Mouse (Mus musculus) spleen, adult 12 weeks (tissue): Measurements from ENCODE around the gene Gipc3.

Experiments
- DNase-seq: peaks from one replicate; pipeline ENCODE4 v3.0.0; 2022; ENCODE audit warnings: low spot score

Gipc3 gene

GRCm38 (mm10) chr10:81300352-81300907 is 42.6 kb downstream of the Gipc3 start:
- DNase-seq, result no peak

- DNase-seq, result no peak
Observed at GRCm38 (mm10) chr10:81299585-81300351, 43.3 kb downstream of the Gipc3 start.

- no peak for DNase-seq
Observed at GRCm38 (mm10) chr10:81298369-81299100, 44.5 kb downstream of the Gipc3 start.

DNA sequence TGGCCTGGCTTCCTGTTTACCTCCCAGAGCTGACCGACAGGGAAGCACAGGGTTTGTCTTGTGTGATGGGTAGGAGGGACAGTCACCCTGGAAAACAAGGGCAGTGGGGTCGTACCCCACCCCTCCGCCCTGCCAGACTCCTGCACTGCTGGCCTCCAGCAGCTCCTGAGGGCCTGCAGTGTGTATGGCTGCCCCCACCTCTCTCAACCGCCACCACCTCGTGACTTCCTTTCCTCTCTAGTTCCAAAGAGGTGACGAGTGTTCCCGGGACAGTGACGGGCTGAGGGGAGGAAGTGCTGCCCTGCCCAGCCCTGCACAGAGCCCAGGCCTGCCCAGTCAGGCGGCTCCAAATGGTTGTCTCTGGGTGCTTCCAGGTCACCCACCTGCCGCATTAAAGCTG is 45.2 kb downstream of the Gipc3 start:
- no peak for DNase-seq

- DNase-seq, result no peak
Observed at GRCm38 (mm10) chr10:81297246-81297645, 45.8 kb downstream of the Gipc3 start.

DNA sequence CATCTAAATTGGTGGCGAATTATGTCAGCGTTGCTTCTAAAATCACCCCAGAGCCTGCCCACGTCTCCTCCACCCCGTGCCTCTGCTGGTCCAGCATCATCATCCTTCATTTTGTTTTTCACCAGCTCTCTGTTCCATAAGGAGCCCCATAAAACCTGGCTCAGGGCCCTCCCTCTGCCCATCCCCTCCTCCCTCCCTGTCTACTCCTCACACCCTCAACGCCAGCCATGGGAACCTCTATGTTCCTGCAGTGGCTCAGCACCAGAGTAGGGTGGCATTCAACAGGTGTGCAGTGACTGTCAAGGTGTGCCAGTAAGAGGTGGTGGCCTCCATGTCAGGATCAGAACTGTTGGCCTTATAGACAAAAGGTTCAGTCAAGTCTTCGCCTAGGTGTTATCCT is 47.9 kb downstream of the Gipc3 start:
- no peak for DNase-seq

DNA sequence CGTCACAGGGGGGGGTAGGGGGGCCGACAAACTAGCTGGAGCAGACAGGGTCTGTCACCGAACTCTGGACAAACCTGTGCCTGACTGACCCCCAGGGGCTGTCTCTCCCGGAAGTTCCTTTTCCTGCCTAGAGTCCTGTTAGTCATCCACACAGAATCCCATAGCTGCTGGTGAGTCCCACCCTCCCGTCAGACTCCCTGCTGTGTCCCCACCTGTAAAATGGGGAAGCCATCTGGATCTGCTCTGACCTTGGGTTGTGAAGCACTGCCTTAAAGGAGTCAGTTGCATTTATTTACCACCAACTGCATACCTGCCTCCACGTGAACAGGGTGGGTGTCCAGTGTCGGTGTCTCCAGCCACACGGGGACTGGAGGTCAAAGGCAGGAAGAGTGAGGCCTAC is 48.6 kb downstream of the Gipc3 start:
- no peak for DNase-seq

- no peak for DNase-seq
Observed at GRCm38 (mm10) chr10:81293334-81294030, 49.6 kb downstream of the Gipc3 start.

DNA sequence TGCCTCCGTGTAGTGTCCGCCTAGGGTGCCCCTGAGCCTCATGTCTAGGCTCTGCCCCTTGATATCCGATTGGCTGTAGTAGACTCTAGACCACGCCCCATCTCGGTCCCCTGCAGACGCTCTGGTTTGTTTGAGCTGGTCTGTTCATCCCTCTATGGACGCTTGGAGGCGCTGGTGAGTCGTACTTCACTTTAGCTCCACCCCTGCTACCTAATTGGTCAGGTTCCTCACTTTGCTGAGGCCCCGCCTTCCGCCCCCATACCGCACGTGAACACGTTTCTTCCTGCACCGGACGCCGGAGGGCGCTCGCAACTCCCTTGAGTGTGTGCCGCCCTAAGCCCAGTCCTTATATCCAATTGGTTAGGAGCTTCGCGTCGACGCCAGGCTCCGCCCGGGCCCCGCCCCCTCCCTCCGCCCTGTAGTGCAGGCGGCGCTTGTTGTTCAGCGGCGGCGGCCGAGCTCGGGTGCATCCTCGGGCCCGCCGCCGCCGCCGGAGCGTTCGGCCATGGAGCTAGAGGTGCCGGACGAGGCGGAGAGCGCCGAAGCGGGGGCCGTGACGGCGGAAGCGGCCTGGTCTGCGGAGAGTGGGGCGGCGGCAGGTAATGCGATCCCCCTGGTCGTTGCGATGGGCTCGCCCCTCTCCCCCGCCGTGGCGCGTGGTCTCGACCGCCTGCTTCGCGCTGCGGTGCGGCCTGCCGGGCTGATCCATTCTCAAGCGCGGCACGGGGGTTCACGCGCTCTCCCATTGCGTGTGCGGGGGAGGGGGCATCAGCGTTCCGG is 50.3 kb downstream of the Gipc3 start, which contains the start of gene Pip5k1c:
TSS of gene Pip5k1c (plus strand) at position 410 of the 780 bp plus-strand sequence.
- peak; percentile 99 for DNase-seq

- no peak for DNase-seq
Observed at GRCm38 (mm10) chr10:81291511-81292104, 51.5 kb downstream of the Gipc3 start, which contains the start of gene Tjp3. TSS of gene Tjp3 (minus strand) at chr10:81291581.

- DNase-seq, result no peak
Observed at GRCm38 (mm10) chr10:81290698-81291460, 52.2 kb downstream of the Gipc3 start.

DNA sequence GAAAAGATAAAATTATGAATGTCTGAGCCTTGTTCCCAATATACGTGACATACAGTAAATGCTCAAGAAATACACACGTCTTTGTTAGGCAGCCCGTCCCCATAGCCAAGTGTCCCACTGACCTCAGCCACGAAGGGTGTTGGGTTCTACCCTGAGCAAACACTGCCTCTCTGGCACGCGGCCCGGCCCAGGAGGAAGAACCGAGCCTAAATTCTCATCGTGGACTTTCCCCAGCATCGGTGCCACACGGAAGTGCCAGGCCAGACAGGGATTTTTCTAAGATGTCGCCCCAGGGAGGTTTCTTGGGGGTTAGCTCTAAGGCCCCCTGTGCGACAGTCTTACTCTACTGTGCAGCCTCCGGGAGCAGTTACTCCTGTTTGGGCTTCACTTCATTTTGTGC is 53.3 kb downstream of the Gipc3 start:
- no peak for DNase-seq

GRCm38 (mm10) chr10:81289278-81289677 is 53.8 kb downstream of the Gipc3 start:
- no peak for DNase-seq

GRCm38 (mm10) chr10:81288601-81289000 is 54.5 kb downstream of the Gipc3 start:
- DNase-seq, result no peak

- peak; percentile 64 for DNase-seq
Observed at GRCm38 (mm10) chr10:81287513-81288157, 55.4 kb downstream of the Gipc3 start.

GRCm38 (mm10) chr10:81286586-81286985 is 56.5 kb downstream of the Gipc3 start:
- DNase-seq, result no peak

DNA sequence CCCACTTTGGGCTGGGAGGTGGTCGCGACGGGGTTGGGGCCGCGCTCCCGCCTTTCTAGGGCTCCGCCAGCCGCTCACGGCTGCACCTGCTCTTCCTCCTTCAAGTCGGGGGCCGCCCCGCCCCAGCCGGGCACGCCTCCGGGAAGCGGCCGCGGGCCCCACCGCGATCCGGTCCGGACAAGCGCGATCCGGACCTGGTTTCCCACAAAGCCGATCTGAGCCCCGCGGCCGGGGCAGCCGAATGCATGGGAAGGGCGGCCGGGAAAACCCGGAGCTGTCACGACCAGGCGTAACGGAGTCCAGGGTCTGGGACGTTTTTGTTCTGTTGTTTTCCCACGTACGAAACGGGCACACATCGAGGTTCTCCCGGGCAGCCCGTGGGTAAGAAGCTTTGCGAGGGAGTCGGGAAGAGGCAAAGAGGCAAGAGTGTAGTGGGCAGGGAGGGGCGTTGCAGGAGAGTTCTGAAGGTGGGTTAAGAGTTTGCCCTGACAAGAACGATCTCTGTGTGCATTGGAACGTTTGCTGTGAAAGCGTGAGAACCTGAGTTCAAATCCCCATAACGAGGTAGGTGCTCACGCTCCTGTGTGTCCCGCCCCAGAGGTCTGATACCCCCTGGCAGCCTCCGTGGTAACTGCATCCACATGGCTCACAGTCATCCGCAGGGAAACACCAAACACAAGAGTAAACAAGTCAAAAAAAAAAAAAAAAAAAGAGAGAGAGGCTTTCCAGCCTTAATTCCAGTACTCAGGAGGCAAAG is 57.2 kb downstream of the Gipc3 start:
- peak; percentile 81 for DNase-seq
